Mouse (Mus musculus) adrenal gland, postnatal 10 days (tissue): Measurements from ENCODE around the gene Bub3. TPM values are rescaled to one million over a fixed set of nuclear protein-coding genes. Genes with fewer than 3 reads are reported as not detected.
A peak's percentile ranks its signal among the peaks of the same experiment; 100 is the strongest.

Experiments
- DNase-seq: peaks from one replicate; pipeline ENCODE4 v3.0.0; 2021; ENCODE audit warnings: mixed read lengths
- total RNA-seq, 2 experiments: library from RNA; stranded (reverse); gene quantifications; 2 replicates each; pipeline ENCODE4 v1.2.3; 2021

Gene Bub3
- total RNA-seq, 2 experiments from 2014 or later: 58.6 to 68.0 TPM

DNA sequence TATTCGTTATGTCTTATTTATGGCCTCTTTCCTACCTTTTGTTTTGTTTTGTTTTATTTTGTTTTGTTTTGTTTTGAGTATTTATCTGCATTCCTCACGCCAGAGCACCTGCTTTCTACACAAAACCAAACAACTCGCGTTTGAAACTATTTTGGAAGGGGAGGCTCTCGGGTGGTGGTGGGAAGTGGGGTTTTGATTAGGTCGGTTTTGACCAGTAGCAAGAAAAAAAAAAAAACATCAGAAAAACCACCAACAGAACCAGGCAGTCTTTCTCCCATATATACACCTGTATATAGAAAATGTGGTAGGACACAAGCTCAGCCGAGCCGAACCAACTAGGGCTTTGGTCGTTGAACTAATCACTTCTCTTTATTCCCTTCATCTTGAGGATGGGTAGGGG is 3.9 kb upstream of the Bub3 start:
- no peak for DNase-seq

DNA sequence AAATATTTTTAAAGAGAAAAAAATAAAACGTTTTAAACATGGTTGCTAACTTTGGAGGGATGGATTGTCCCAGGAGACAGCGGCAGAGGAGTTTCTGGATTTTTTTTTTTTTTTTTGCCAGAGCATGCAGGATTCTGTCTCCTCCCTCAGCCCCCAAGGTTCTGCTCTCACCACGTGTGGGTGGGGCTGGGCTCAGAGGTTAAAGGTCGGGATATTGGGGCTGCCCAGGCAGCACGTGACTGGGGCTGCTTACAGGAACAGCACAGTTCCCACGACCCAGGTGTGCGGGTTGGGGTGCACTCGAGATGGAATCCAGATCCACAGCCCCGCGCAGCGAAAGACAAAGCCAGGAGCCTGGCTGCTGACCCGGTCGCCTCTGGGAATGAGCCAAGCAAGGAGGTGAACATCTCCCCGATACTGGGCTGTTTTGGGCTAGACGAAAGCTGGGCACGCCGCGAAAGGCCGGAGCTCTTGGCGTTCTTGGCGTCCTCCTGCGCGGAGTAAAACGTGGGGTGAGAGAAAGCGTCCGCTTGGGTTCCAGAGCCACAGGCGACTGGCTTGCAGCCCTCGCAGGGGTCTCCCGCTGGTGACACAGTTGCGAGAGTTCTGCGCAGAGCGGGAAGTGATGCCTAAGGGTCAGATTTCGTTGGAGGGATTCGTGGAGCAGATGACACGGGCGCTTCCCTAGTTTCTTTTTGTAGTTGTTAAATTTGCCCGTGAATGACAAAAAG is 3.3 kb upstream of the Bub3 start:
- peak; percentile 14 for DNase-seq

DNA sequence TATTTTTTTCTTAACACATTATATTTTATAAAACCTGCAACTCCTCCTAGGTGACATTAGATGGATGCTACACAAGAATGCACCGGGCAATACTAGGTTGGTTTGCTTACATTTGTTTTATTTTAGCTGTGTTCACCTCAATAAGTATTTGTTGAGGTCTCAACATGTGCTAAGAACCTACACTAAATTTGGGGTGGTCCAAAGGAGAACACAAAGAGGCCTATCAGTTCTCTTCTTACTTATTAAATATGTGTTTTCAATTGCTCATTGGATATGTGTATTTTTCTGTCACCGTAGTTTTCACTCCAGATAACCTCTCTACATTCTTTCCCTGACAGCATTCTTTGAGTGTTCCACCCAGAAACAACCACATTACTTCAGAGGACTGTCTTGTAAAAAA is 2.3 kb upstream of the Bub3 start:
- DNase-seq: no peak

DNA sequence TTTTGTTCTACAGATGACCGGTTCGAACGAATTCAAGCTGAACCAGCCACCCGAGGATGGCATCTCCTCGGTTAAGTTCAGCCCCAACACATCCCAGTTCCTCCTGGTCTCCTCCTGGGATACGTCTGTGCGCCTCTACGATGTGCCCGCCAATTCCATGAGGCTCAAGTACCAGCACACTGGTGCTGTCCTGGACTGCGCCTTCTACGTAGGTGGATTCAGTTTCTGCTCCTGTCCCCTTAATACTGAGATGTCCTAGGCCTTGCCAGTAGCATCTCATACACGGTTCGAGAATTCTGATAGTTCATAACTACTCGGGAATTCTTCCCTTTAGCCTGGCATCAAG is 648 bp downstream of the Bub3 start:
- DNase-seq: no peak

DNA sequence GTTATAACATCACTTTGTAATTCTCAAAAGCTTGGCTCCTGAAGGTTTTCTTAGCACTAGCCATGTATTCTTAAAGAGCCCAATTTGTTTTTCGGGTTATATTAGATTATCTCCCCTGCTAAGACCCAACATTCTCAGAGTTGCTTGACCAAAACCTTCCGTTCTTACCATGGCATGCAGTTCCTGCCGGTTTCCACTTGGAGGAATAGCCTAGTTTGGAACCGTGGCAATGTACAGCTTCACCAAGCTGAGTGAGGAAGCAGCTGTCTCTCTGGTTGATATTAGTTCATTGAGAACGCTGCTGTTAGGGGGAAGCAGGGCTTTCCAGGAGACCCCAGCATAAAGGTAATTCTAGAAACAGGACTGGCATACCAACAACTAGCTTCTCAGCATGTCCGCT is 15.2 kb downstream of the Bub3 start:
- no peak for DNase-seq

DNA sequence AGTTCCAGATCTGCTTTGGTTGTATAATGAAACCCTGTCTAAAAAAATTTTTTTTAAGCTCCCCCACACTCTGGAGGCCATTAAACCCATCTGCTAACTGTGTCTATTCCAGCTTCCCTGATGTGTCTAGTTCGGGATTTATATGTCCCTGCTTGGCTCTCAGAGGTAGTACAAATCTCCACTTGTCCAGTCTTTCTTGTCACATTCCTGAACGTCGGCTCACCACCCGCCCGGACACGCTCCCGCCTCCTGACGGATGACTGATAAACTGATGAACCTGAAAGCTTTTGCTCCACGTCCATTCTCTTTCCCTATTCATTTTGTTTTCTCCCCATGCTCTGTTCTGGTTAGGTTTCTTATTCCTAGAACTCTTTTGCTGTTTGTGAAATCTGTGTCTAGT is 22.2 kb downstream of the Bub3 start:
- no peak for DNase-seq

DNA sequence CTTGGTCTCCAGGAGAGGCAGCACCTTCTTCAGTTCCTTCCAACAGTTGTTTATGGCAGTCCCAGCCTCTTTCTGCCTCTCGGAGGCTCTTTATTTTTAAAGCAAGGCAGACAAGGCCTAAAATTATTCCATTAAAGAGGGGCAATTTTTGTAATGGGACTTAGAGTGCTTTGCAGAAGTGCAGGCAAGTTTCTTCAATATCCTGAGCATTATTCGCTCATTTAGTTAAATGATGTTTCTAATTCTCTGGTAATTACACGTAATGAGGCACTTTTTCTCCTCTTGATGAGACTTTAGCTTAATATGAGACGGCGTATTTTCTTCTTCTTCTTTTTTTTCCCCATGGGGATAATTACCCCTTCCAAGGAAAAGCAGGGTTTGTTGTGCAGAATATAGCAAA is 25.5 kb downstream of the Bub3 start:
- no peak for DNase-seq

DNA sequence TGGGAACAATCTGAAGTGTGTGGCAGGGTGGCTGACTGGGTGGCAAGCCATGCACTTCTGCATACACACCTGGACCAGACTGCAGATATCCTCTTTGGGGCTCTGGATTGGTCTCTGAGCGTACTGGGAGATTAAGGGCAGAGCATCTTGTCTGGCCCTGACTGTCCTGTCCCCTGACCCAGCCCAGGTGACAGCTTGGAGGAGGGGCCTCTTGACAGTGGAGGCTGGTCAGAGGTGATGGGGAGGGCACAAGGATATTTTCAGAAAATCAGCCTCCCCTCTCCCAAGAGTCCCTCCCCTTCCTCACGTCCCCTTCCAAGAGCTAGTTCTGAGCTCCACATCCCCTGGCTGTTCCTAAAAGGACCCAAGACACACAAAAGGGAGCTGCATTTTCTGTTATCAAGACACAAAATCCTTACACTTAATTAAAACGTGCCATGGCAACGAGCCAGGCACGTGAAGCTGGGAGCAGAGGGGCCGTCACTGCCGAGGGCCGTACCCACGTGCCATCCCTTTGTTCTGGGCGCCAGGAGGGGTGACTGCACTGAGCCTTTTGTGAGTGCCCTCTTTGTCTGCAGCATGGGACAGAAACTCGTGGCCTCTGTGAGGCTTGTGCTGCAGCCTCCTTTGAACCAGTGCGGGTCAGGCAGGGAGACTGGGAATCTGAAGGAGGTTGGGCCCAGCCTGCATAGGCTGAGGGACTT is 37.9 kb downstream of the Bub3 start:
- no peak for DNase-seq

DNA sequence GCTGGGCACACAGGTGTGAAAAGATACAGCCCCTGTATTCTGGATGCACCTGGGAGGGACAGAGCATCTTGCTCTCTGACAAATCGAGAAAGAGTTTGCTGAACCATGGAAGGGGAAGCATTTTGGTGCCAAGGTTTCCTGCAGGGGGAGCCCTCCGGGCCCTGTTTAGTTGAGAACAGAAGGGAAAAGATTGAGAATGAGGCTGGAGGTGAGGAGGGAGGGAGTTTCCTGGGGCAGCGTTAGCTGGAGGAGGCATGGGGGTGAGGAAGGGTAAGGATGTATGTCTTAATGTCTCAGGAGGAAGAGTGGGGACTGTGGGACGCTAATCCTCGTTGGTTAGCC is 38.4 kb downstream of the Bub3 start:
- peak; percentile 42 for DNase-seq

DNA sequence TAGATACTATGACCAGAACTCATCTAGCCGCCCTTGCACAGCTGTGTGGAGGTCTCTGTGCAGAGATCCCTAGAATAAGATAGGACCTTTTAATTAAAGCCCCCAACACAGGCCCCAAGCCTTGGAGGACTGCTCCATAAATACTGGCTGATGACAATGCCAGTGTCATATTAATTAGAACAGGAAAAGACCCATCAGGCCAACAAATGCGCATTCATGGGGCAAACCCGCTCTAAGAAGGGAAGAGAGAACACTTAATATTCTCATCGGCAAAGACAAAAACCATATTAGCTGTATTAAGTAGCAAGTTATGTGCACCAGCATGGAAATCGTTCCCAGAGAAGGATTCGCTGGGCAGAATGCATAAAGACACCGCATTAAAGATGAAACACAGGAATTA is 42.1 kb downstream of the Bub3 start:
- DNase-seq: no peak

DNA sequence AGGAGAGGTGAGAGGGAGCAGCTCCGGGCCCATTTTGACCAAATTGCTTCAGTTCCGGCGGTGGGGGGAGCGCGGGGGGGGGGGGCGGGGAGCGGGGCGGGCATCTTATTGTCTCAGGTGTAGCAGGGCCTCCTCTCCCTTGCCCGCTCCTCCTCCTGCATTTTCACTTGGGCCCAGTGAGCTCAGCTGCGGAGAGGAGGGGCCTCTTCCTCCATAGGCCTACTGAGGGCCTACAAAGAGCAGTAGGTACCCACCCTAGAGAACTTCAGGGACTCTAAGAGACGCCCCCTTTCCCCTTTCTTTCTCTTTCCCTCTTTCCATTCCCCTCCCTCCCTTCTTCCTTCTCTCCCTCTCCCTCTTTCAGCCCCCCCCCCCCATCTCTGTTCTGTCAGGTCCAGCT is 43.2 kb downstream of the Bub3 start:
- DNase-seq: no peak

DNA sequence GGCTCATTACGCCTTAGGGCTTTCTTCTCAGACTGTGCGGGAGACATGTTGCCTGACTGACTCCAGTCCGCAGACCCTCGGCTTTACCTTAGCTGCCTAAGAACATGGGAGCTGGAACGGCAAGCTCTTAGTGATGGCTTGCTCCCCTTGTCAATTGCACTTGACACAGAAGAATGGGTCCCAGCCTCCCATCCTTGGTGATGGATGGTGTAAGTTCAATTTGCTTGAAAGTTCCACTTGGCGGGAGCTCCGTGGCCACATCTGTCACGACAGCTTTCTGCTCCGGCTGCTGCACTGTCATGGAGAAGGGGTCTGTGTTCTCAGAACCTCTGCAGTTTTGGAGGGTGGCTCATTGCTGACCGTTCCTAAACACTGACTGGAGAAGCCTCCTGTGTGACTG is 44.9 kb downstream of the Bub3 start:
- DNase-seq: no peak

DNA sequence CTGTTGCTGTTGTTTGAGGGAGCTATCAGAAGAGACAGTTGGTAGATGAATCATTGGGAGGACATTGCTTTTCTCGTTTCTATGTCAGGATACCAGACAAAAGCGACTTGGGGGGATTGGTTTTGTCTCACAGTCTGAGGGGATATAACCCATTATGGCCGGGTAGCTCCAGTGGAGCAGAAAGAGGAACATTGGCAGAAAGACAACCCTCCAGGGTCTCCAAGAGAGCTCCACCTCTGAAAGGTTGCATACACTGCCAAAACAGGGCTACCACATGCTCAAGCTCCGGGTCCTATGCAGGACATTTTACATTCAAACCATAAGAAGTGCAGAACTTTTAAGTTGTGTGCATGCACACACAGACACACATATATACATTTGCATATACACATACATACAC is 45.5 kb downstream of the Bub3 start:
- DNase-seq: no peak

DNA sequence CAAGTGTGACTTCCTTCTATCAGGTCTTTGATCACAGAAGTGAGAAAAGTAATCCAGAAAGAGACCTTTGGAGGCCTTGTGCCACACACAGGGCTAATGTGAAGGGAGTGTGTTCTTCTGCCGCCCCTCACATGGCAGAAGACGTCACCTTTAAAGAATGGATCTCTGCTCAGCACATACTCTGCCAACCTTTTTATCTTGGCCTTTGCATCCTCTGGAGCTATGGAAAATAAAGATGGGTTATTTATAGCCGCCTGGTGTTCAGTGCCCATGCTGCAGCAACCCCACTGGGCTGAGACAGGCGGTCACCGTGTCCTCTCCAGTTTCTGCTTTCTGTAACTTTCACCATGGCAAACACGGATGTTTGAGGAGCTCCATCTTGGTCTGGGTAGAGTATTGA is 48.0 kb downstream of the Bub3 start:
- DNase-seq: no peak

DNA sequence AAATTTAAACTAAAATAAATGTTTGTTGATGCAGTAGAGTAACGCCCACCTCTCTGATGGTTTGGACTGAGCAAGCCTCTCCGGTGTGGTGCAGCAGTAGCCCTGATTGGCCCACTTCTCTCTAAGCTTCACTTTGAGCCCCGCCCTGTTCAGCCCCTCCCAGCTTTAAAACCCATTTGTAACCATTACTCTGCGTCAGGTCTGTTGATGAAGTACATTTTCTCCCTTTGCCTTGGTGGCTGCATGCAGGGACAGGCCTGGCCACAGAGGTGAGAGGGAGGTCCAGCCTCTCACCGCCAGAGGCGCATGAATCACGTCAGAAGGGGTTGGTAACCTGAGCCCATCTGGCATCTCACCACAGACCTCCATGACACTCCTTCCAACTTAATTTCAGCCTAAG is 49.7 kb downstream of the Bub3 start:
- no peak for DNase-seq

Other genes starting within 250 kb of the Bub3 start
- not detected for gene Cuzd1, start 237.9 kb upstream of the Bub3 start, total RNA-seq
- gene Fam24b, start 230.7 kb upstream of the Bub3 start, total RNA-seq: not detected
- gene Fam24a, start 226.4 kb upstream of the Bub3 start, total RNA-seq: not detected
- 10 to 100 TPM; 15.0 to 15.8 TPM for gene 2310057M21Rik, start 197.5 kb upstream of the Bub3 start, total RNA-seq
- 10 to 100 TPM; 30.7 to 47.4 TPM for gene Pstk, start 189.1 kb upstream of the Bub3 start, total RNA-seq
- 10 to 100 TPM; 31.0 to 32.0 TPM for gene Ikzf5, start 149.7 kb upstream of the Bub3 start, total RNA-seq
- 100 to 1,000 TPM; 190 to 214 TPM for gene Acadsb, start 149.6 kb upstream of the Bub3 start, total RNA-seq
- gene Hmx3, start 17.4 kb upstream of the Bub3 start, total RNA-seq: not detected
- not detected for gene Hmx2, start 11.4 kb upstream of the Bub3 start, total RNA-seq